Mouse (Mus musculus): Measurements from ENCODE around the gene Ncam1. TPM values are rescaled to one million over a fixed set of nuclear protein-coding genes. Genes with fewer than 3 reads are reported as not detected.
A peak's percentile ranks its signal among the peaks of the same experiment; 100 is the strongest.

The Ncam1 gene
- total and polyA plus RNA-seq, 2 experiments from 2014 or later, result 517 to 524 TPM

- ATAC-seq (peak; percentile 16; the same call in 1 of the 2 replicates), DNase-seq (no peak)
- Histone ChIP-seq H3K4me2 (ENCODE audit: low read depth) (no peak overlapping the region), H3K36me3 (ENCODE audit: insufficient read depth) (peaks cover 4% of the 10 kb centered on the region; the same call in 1 of the 2 replicates), H3K9me3 (ENCODE audit: low read length) (no peaks in the 10 kb centered on the region), H3K4me3 (ENCODE audit: low read depth, low read length) (no peak overlapping the region), H3K27ac (ENCODE audit: low read depth, low read length) (peak overlapping the region; percentile 76), H3K4me1 (ENCODE audit: insufficient read depth) (peaks cover 32% of the 10 kb centered on the region), H3K9ac (no peak overlapping the region), H3K27me3 (ENCODE audit: insufficient read depth, low read length) (no peaks in the 10 kb centered on the region)
- TF ChIP-seq CTCF (IDR thresholded peaks at IDR 0.05; ENCODE audit: low read depth), result no peak
- WGBS, result 50% methylated on average over 2 of the region's 2 CpGs
Observed at GRCm38 (mm10) chr9:49618266-49618665, 180.5 kb downstream of the Ncam1 start.

GRCm38 (mm10) chr9:49617216-49617615 lies 181.5 kb downstream of the Ncam1 start:
- H3K9ac ChIP-seq, result no peak overlapping the region
- H3K9me3 ChIP-seq (ENCODE audit: low read length), result no peaks in the 10 kb centered on the region
- H3K27me3 ChIP-seq (ENCODE audit: insufficient read depth, low read length), result no peaks in the 10 kb centered on the region
- DNase-seq (peak; percentile 69), ATAC-seq (no peak)
- no peak overlapping the region for H3K4me3 ChIP-seq (ENCODE audit: low read depth, low read length)
- WGBS, result 13% methylated on average over 3 of the region's 3 CpGs
- H3K36me3 ChIP-seq (ENCODE audit: insufficient read depth), result peaks cover 4% of the 10 kb centered on the region; the same call in 1 of the 2 replicates
- peak; percentile 82 for TF ChIP-seq CTCF (IDR thresholded peaks at IDR 0.05; ENCODE audit: low read depth)
- no peak overlapping the region for H3K27ac ChIP-seq (ENCODE audit: low read depth, low read length)
- H3K4me1 ChIP-seq (ENCODE audit: insufficient read depth), result peaks cover 22% of the 10 kb centered on the region
- no peak overlapping the region for H3K4me2 ChIP-seq (ENCODE audit: low read depth)

- no peaks in the 10 kb centered on the region for H3K27me3 ChIP-seq (ENCODE audit: insufficient read depth, low read length)
- 0 out of 2 replicates have a peak, but pooled peaks cover 10% of the 10 kb centered on the region for H3K4me1 ChIP-seq (ENCODE audit: insufficient read depth)
- H3K27ac ChIP-seq (ENCODE audit: low read depth, low read length), result no peak overlapping the region
- no peak for TF ChIP-seq CTCF (IDR thresholded peaks at IDR 0.05; ENCODE audit: low read depth)
- no peak overlapping the region for H3K9ac ChIP-seq
- H3K4me2 ChIP-seq (ENCODE audit: low read depth), result no peak overlapping the region
- H3K9me3 ChIP-seq (ENCODE audit: low read length), result no peaks in the 10 kb centered on the region
- H3K36me3 ChIP-seq (ENCODE audit: insufficient read depth), result peaks cover 4% of the 10 kb centered on the region; the same call in 1 of the 2 replicates
- ATAC-seq (no peak), DNase-seq (no peak)
- no peak overlapping the region for H3K4me3 ChIP-seq (ENCODE audit: low read depth, low read length)
Observed at GRCm38 (mm10) chr9:49612387-49612786, 186.3 kb downstream of the Ncam1 start.

GRCm38 (mm10) chr9:49608191-49608590 lies 190.5 kb downstream of the Ncam1 start:
- no peak for TF ChIP-seq CTCF (IDR thresholded peaks at IDR 0.05; ENCODE audit: low read depth)
- no peaks in the 10 kb centered on the region for H3K36me3 ChIP-seq (ENCODE audit: insufficient read depth)
- no peak for ATAC-seq
- 75% methylated on average over 2 of the region's 2 CpGs for WGBS
- H3K4me3 ChIP-seq (ENCODE audit: low read depth, low read length), result no peak overlapping the region
- H3K9ac ChIP-seq, result no peak overlapping the region
- H3K27ac ChIP-seq (ENCODE audit: low read depth, low read length), result no peak overlapping the region
- H3K9me3 ChIP-seq (ENCODE audit: low read length), result no peaks in the 10 kb centered on the region
- no peaks in the 10 kb centered on the region for H3K27me3 ChIP-seq (ENCODE audit: insufficient read depth, low read length)
- H3K4me1 ChIP-seq (ENCODE audit: insufficient read depth), result no peaks in the 10 kb centered on the region
- DNase-seq, result no peak
- no peak overlapping the region for H3K4me2 ChIP-seq (ENCODE audit: low read depth)

GRCm38 (mm10) chr9:49606717-49607116 lies 192.0 kb downstream of the Ncam1 start:
- DNase-seq (peak; percentile 32), ATAC-seq (peak; percentile 16; the same call in 1 of the 2 replicates)
- no peak for TF ChIP-seq CTCF (IDR thresholded peaks at IDR 0.05; ENCODE audit: low read depth)
- 9% methylated on average over 2 of the region's 2 CpGs for WGBS
- Histone ChIP-seq H3K27ac (ENCODE audit: low read depth, low read length) (no peak overlapping the region), H3K9ac (no peak overlapping the region), H3K9me3 (ENCODE audit: low read length) (no peaks in the 10 kb centered on the region), H3K4me2 (ENCODE audit: low read depth) (no peak overlapping the region), H3K36me3 (ENCODE audit: insufficient read depth) (no peaks in the 10 kb centered on the region), H3K4me1 (ENCODE audit: insufficient read depth) (no peaks in the 10 kb centered on the region), H3K4me3 (ENCODE audit: low read depth, low read length) (no peak overlapping the region), H3K27me3 (ENCODE audit: insufficient read depth, low read length) (no peaks in the 10 kb centered on the region)

GRCm38 (mm10) chr9:49606317-49606716 lies 192.4 kb downstream of the Ncam1 start:
- H3K36me3 ChIP-seq (ENCODE audit: insufficient read depth), result no peaks in the 10 kb centered on the region
- TF ChIP-seq CTCF (IDR thresholded peaks at IDR 0.05; ENCODE audit: low read depth), result peak; percentile 19; the same call in 1 of the 2 replicates
- H3K9me3 ChIP-seq (ENCODE audit: low read length), result no peaks in the 10 kb centered on the region
- no peak overlapping the region for H3K4me3 ChIP-seq (ENCODE audit: low read depth, low read length)
- H3K4me2 ChIP-seq (ENCODE audit: low read depth), result no peak overlapping the region
- 4% methylated on average over 5 of the region's 5 CpGs for WGBS
- DNase-seq, result peak; percentile 43
- H3K27me3 ChIP-seq (ENCODE audit: insufficient read depth, low read length), result no peaks in the 10 kb centered on the region
- H3K4me1 ChIP-seq (ENCODE audit: insufficient read depth), result no peaks in the 10 kb centered on the region
- no peak overlapping the region for H3K27ac ChIP-seq (ENCODE audit: low read depth, low read length)
- H3K9ac ChIP-seq, result no peak overlapping the region
- peak; percentile 84 for ATAC-seq

- Histone ChIP-seq H3K27ac (ENCODE audit: low read depth, low read length) (no peak overlapping the region), H3K4me2 (ENCODE audit: low read depth) (no peak overlapping the region), H3K9me3 (ENCODE audit: low read length) (no peaks in the 10 kb centered on the region), H3K9ac (no peak overlapping the region), H3K4me3 (ENCODE audit: low read depth, low read length) (no peak overlapping the region), H3K27me3 (ENCODE audit: insufficient read depth, low read length) (no peaks in the 10 kb centered on the region), H3K36me3 (ENCODE audit: insufficient read depth) (no peaks in the 10 kb centered on the region), H3K4me1 (ENCODE audit: insufficient read depth) (no peaks in the 10 kb centered on the region)
- no peak for TF ChIP-seq CTCF (IDR thresholded peaks at IDR 0.05; ENCODE audit: low read depth)
- WGBS, result 48% methylated on average over 4 of the region's 4 CpGs
- DNase-seq (no peak), ATAC-seq (no peak)
Observed at GRCm38 (mm10) chr9:49605791-49606190, 192.9 kb downstream of the Ncam1 start.
